Mouse (Mus musculus) embryonic fibroblast, embryonic 13.5 days (primary cell): ENCODE measurements at regions not wholly inside any gene's neighbourhood (a gene's known extent, or its start where the extent isn't known, plus 50 kb on each side); places are given as distances from the start of the nearest gene placed in this dataset.

ENCODE experiments used
- CTCF ChIP-seq: IDR thresholded peaks from 2 replicates; pipeline ENCODE4 v1.5.1; 2011; ENCODE audit warnings: mild to moderate bottlenecking, control low read depth, low read length, moderate library complexity, borderline replicate concordance; ENCODE audit not compliant: insufficient read depth
- POLR2A ChIP-seq: IDR thresholded peaks from 2 replicates; pipeline ENCODE4 v1.6.1; 2011; ENCODE audit warnings: low read depth, mild to moderate bottlenecking, control low read depth, low read length, moderate library complexity

- no peak for TF ChIP-seq CTCF
- no peak for TF ChIP-seq POLR2A
Observed at GRCm38 (mm10) chr3:34371418-34371817, 278.8 kb upstream of the Sox2 start.
